Mouse (Mus musculus) neural tube, embryonic 13.5 days (tissue): ENCODE results near the gene St3gal5. TPM values are rescaled to one million over a fixed set of nuclear protein-coding genes. Genes with fewer than 3 reads are reported as not detected.
"Not testable (repeated sequence)": the region's sequence is repeated elsewhere in the genome, so short reads cannot be mapped to it uniquely, and the experiment has no call there.

ENCODE experiments used
- ATAC-seq: fragments of 200-750 bp; cut with Nextera tagmentation; 2 replicates; pipeline ENCODE4 v1.8.0; 2017; ENCODE audit warnings: low read depth, mild to moderate bottlenecking, moderate TSS enrichment, moderate library complexity
- H3K27ac ChIP-seq: fragments of 300-500 bp; sonication (generic); replicated peaks from 2 replicates; pipeline ENCODE4 v1.5.1; 2015; ENCODE audit warnings: moderate library complexity, mild to moderate bottlenecking, inconsistent platforms
- H3K27me3 ChIP-seq: fragments of 300-500 bp; sonication (generic); 2 replicates; pipeline ENCODE4 v1.6.1; 2015; ENCODE audit warnings: mild to moderate bottlenecking, inconsistent platforms
- H3K36me3 ChIP-seq: fragments of 300-500 bp; sonication (generic); 2 replicates; pipeline ENCODE4 v1.6.1; 2015; ENCODE audit warnings: mild to moderate bottlenecking, inconsistent platforms
- H3K4me1 ChIP-seq: fragments of 300-500 bp; sonication (generic); replicated peaks from 2 replicates; pipeline ENCODE4 v1.6.1; 2015; ENCODE audit warnings: inconsistent platforms
- H3K4me2 ChIP-seq: fragments of 300-500 bp; sonication (generic); 2 replicates; pipeline ENCODE4 v1.6.1; 2015; ENCODE audit warnings: inconsistent platforms, mild to moderate bottlenecking, moderate library complexity
- H3K4me3 ChIP-seq: fragments of 300-500 bp; sonication (generic); 2 replicates; pipeline ENCODE4 v1.5.1; 2015; ENCODE audit warnings: mild to moderate bottlenecking, inconsistent platforms
- H3K9ac ChIP-seq: fragments of 300-500 bp; sonication (generic); 2 replicates; pipeline ENCODE4 v1.6.1; 2015; ENCODE audit warnings: moderate library complexity, mild to moderate bottlenecking, inconsistent platforms
- H3K9me3 ChIP-seq: fragments of 300-500 bp; sonication (generic); 2 replicates; pipeline ENCODE4 v1.6.1; 2016; ENCODE audit warnings: inconsistent platforms
- WGBS: fragments of 180-500 bp; shearing (Covaris S2); methylation state at CpG from one replicate; pipeline ENCODE4 v1.1.7; 2015; 5-methylcytosine and 5-hydroxymethylcytosine counted together
- polyA plus RNA-seq: library from polyadenylated mRNA; unstranded; fragments of >200 nt; fragmentation: Nextera tagmentation; extraction: Ambion mirVana; gene quantifications from 2 replicates; pipeline ENCODE4 v1.2.1, GENCODE M21; 2015

Gene St3gal5
- polyA plus RNA-seq: 54.6 and 59.2 TPM in 2 replicates

GRCm38 (mm10) chr6:72097181-72097995, at the start of gene St3gal5:
TSS of gene St3gal5 (plus strand) at chr6:72097592.
- ATAC-seq: peak; percentile 98
- WGBS: under 1% methylated on average over 81 of the region's 81 CpGs

DNA sequence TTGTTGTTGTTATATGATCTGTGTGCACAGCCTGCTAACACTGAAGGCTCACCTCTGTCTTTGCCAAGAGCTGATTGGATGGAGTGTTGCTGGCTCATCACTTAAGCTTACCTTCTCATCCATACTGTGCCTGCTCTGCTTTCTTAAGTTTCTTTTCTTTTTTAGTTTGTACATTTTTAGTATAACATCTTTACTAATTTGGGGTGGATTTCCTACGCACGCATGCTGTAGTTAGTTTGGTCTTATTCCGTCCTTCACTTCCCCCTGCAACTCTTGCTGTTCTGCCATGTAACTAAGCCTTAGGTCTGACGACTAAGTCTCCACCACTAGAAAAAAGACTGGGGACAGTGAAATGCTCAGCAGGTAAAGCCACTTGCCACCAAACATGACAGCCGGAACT, 48.7 kb upstream of the St3gal5 start:
- H3K4me3 ChIP-seq: no peak overlapping the region
- H3K27ac ChIP-seq: no peak overlapping the region
- no peak overlapping the region for H3K9ac ChIP-seq
- no peaks in the 10 kb centered on the region for H3K9me3 ChIP-seq
- ATAC-seq: no peak
- H3K36me3 ChIP-seq: no peaks in the 10 kb centered on the region
- 89% methylated on average over 5 of the region's 5 CpGs for WGBS
- H3K4me1 ChIP-seq: no peaks in the 10 kb centered on the region
- H3K27me3 ChIP-seq: no peaks in the 10 kb centered on the region
- H3K4me2 ChIP-seq: no peak overlapping the region

More at GRCm38 (mm10) chr6:72097181-72097995, at the start of gene St3gal5:
- peak within 1 kb of the TSS; percentile 94 for H3K9ac ChIP-seq
- no peaks in the 10 kb centered on the region for H3K36me3 ChIP-seq
- no peaks in the 10 kb centered on the region for H3K27me3 ChIP-seq
- peak within 1 kb of the TSS; percentile 86 for H3K4me3 ChIP-seq
- H3K9me3 ChIP-seq: no peaks in the 10 kb centered on the region
- H3K27ac ChIP-seq: peak within 1 kb of the TSS; percentile 89
- peaks cover 39% of the 10 kb centered on the region for H3K4me1 ChIP-seq
- peak within 1 kb of the TSS; percentile 85 for H3K4me2 ChIP-seq

- no peak overlapping the region for H3K9ac ChIP-seq
- H3K27me3 ChIP-seq: no peaks in the 10 kb centered on the region
- 66% methylated on average over 6 of the region's 6 CpGs for WGBS
- H3K4me2 ChIP-seq: no peak overlapping the region
- H3K27ac ChIP-seq: no peak overlapping the region
- no peaks in the 10 kb centered on the region for H3K9me3 ChIP-seq
- no peaks in the 10 kb centered on the region for H3K36me3 ChIP-seq
- H3K4me1 ChIP-seq: no peaks in the 10 kb centered on the region
- H3K4me3 ChIP-seq: no peak overlapping the region
- ATAC-seq: no peak
These were observed 47.5 kb upstream of the St3gal5 start for GRCm38 (mm10) chr6:72049941-72050340.

DNA sequence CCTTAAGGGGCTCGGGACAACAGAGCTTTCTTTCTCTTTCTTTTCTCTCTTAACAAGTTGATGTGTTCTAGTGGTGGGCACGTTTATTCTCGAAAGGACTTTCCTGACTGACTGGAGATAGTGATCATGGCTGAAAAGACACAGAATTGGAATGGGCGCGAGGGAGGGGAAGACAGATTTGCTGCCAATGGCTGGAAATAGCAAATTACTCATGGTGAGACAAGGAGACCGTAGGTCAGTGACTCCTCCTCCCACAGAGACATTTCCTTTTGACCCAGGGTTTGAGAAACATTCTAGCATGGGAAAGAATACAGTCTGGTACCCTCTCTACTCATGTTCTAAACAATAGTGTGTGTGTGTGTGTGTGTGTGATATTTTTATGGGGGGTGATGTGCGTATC, 46.6 kb upstream of the St3gal5 start:
- H3K27ac ChIP-seq: no peak overlapping the region
- no peak overlapping the region for H3K4me2 ChIP-seq
- H3K4me1 ChIP-seq: no peaks in the 10 kb centered on the region
- no peaks in the 10 kb centered on the region for H3K27me3 ChIP-seq
- no peak for ATAC-seq
- no peaks in the 10 kb centered on the region for H3K9me3 ChIP-seq
- H3K4me3 ChIP-seq: no peak overlapping the region
- H3K36me3 ChIP-seq: no peaks in the 10 kb centered on the region
- no peak overlapping the region for H3K9ac ChIP-seq
- 68% methylated on average over 7 of the region's 7 CpGs for WGBS

DNA sequence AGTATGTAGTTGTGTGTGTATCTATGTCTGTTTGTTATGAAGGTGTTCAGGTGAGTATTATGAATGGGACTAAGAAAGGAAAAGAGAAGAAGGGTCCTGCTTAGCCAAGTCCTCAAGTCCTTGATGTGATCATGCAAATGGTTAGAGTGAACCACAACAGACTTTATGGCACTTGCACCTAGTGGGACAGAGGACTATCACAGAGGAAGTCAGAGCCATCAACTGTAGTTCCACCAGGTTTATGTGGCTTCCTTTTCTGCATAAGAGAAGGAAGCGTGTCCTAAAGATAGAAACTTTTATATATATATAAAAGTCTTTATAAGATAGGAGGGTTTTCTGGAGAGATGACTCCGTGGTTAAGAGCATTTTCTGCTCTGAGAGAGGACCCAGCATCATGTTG, 46.1 kb upstream of the St3gal5 start:
- no peak overlapping the region for H3K4me3 ChIP-seq
- 89% methylated on average over 2 of the region's 2 CpGs for WGBS
- no peaks in the 10 kb centered on the region for H3K27me3 ChIP-seq
- no peak overlapping the region for H3K4me2 ChIP-seq
- H3K36me3 ChIP-seq: no peaks in the 10 kb centered on the region
- ATAC-seq: no peak
- H3K9me3 ChIP-seq: no peaks in the 10 kb centered on the region
- no peak overlapping the region for H3K9ac ChIP-seq
- H3K4me1 ChIP-seq: no peaks in the 10 kb centered on the region
- no peak overlapping the region for H3K27ac ChIP-seq

GRCm38 (mm10) chr6:72051757-72052156, 45.6 kb upstream of the St3gal5 start:
- no peak overlapping the region for H3K4me2 ChIP-seq
- H3K27ac ChIP-seq: no peak overlapping the region
- H3K27me3 ChIP-seq: no peaks in the 10 kb centered on the region
- ATAC-seq: no peak
- H3K4me3 ChIP-seq: no peak overlapping the region
- H3K9me3 ChIP-seq: no peaks in the 10 kb centered on the region
- no peaks in the 10 kb centered on the region for H3K4me1 ChIP-seq
- H3K36me3 ChIP-seq: no peaks in the 10 kb centered on the region
- 66% methylated on average over 6 of the region's 6 CpGs for WGBS
- no peak overlapping the region for H3K9ac ChIP-seq

DNA sequence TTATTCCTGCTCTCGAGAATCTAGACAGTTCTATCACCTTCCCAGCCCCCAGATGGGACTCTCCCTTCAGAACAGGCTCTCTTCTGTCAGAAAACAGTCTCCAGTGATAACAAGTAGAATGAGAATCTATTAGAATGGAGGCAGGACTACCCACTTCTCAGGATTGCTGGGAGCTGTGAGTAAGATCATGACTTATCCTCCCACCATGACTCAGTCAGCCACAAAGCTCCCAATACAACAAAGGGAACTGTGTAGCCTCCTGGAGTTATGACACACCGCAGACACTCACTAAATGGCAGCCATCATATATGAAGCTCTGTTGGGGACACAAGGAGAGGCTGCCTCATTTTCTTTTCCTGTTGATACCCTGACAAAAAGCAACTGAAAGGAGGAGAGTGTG, 40.8 kb upstream of the St3gal5 start:
- Histone ChIP-seq H3K36me3 (no peaks in the 10 kb centered on the region), H3K4me2 (no peak overlapping the region), H3K27me3 (no peaks in the 10 kb centered on the region), H3K4me1 (no peaks in the 10 kb centered on the region), H3K9ac (no peak overlapping the region), H3K4me3 (no peak overlapping the region), H3K9me3 (no peaks in the 10 kb centered on the region), H3K27ac (no peak overlapping the region)
- WGBS: 90% methylated on average over 2 of the region's 2 CpGs
- no peak for ATAC-seq

DNA sequence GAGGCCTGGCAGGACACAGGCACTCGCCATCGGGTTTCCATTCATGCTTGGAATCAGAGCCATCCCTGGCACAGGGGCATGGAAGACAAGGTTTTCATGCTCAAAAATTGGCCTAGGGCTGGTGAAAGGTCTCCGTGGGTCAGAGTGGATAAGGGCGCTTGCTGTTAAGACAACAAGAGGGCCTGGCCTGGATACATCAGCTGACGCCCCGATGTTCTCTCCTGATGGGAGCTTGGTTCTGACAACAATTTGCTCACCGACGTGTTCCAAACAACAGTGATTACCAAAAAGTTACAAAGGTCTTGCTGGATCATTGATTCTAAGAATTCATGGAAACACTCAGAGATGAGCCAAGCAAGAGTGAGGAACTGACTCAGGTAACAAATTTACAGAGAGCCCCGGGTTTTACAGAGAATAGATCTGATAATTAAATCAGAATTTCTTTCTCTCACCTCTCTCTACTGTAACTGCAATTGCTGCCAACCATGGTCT, 38.9 kb upstream of the St3gal5 start:
- Histone ChIP-seq H3K27me3 (no peaks in the 10 kb centered on the region), H3K9ac (no peak overlapping the region), H3K4me3 (no peak overlapping the region), H3K9me3 (no peaks in the 10 kb centered on the region), H3K4me2 (no peak overlapping the region), H3K27ac (no peak overlapping the region), H3K36me3 (no peaks in the 10 kb centered on the region), H3K4me1 (no peaks in the 10 kb centered on the region)
- ATAC-seq: no peak
- WGBS: 90% methylated on average over 9 of the region's 9 CpGs

DNA sequence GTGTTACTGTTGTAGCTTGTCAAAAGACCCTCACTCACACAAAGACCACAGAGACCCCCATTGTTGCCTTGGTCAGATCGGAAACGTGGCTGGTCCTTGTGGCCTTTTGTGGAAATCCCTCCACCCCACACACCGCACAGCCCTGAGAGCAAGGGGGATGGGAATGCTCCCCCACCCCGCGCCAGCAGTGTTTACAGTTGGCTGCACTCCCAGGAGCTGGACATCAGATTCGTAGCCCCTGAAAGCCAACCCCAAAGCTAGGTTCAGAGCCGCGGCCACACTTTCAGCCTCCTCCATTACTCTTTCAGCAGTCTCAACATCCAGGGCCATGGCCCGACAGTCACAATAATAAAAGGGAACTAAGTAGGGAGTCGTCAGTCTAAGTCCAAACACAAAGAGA, 36.7 kb upstream of the St3gal5 start:
- H3K4me2 ChIP-seq, H3K36me3 ChIP-seq, H3K27me3 ChIP-seq, H3K4me1 ChIP-seq, H3K9ac ChIP-seq, H3K27ac ChIP-seq, H3K4me3 ChIP-seq, ATAC-seq, H3K9me3 ChIP-seq: not testable (repeated sequence)
- WGBS: 73% methylated on average over 10 of the region's 10 CpGs

- H3K27ac ChIP-seq: no peak overlapping the region
- H3K4me2 ChIP-seq: no peak overlapping the region
- no peaks in the 10 kb centered on the region for H3K36me3 ChIP-seq
- ATAC-seq: no peak
- no peaks in the 10 kb centered on the region for H3K9me3 ChIP-seq
- 85% methylated on average over 6 of the region's 6 CpGs for WGBS
- no peaks in the 10 kb centered on the region for H3K4me1 ChIP-seq
- no peak overlapping the region for H3K9ac ChIP-seq
- H3K27me3 ChIP-seq: no peaks in the 10 kb centered on the region
- H3K4me3 ChIP-seq: no peak overlapping the region
These were observed 33.7 kb upstream of the St3gal5 start for GRCm38 (mm10) chr6:72063718-72064117.

DNA sequence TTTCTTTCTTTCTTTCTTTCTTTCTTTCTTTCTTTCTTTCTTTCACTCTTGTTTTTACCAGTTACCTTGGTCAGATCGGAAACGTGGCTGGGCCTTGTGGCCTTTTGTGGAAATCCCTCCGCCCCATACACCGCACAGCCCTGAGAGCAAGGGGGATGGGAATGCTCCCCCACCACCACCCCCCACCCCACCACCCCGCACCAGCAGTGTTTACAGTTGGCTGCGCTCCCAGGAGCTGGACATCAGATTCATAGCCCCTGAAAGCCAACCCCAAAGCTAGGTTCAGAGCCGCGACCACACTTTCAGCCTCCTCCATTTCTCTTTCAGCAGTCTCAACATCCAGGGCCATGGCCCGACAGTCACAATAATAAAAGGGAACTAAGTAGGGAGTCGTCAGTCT, 31.4 kb upstream of the St3gal5 start:
- Histone ChIP-seq H3K9ac (no peak overlapping the region), H3K27me3 (no peaks in the 10 kb centered on the region), H3K27ac (no peak overlapping the region), H3K9me3 (no peaks in the 10 kb centered on the region), H3K4me2 (no peak overlapping the region), H3K4me1 (no peaks in the 10 kb centered on the region), H3K4me3 (no peak overlapping the region), H3K36me3 (no peaks in the 10 kb centered on the region)
- WGBS: 60% methylated on average over 9 of the region's 10 CpGs
- no peak for ATAC-seq

DNA sequence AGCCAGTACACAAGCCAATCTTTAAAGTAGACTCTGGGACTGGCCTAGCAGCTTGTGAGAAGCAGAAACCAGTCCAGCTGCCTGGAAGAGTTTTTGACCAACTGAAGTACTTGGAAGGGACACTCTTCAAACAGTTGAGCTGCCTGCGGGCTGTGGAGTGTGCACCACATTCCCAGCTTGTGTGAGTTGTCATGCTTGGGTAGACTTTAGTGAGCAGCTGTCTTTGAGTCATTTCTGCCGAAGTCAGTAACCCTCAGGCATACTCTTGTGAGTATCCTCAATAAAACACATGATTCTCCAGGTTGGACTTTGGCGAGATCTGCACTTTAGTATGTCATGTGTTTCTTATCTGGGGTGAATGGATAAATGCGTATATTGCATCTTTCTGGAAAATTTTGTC, 29.0 kb upstream of the St3gal5 start:
- Histone ChIP-seq H3K9ac (no peak overlapping the region), H3K36me3 (no peaks in the 10 kb centered on the region), H3K27me3 (no peaks in the 10 kb centered on the region), H3K4me1 (no peaks in the 10 kb centered on the region), H3K4me2 (no peak overlapping the region), H3K27ac (no peak overlapping the region), H3K4me3 (no peak overlapping the region), H3K9me3 (no peaks in the 10 kb centered on the region)
- 93% methylated on average over 4 of the region's 4 CpGs for WGBS
- ATAC-seq: no peak
